Mouse (Mus musculus) C2C12 (cell line): ENCODE results near the gene Ripk3.

ENCODE experiments used
- CTCF ChIP-seq: IDR thresholded peaks from one replicate; pipeline ENCODE4 v1.5.1; 2011; ENCODE audit not compliant: control insufficient read depth, insufficient read depth, insufficient read length
- USF1 ChIP-seq: IDR thresholded peaks from one replicate; pipeline ENCODE4 v1.6.1; 2011; ENCODE audit warnings: low read depth, mild to moderate bottlenecking, control low read depth, moderate library complexity

DNA sequence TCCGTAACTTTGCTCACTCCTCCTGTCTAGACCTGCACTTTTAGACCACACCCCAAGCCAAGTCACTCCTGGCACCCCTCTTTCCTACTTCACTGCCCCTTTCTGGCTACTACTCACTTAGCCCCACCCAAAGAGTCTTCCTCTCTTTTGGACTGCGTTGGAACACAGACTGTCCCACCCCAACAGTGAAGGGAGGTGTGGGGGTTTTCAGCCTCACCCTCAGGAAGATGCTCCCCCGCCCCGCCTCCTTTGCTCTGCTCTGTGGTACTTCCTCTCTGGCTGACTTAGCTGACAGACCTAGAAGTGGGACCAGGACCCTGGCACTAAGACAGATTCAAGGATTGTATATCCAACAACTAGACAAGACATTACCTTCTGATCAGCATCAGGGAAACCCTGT lies 23.0 kb downstream of the Ripk3 start, which contains the start of gene Ltb4r1:
- TF ChIP-seq CTCF = no peak
- no peak for TF ChIP-seq USF1
